Mouse (Mus musculus): Measurements from ENCODE around the gene Olfr1340. TPM values are rescaled to one million over a fixed set of nuclear protein-coding genes. Genes with fewer than 3 reads are reported as not detected.

The Olfr1340 gene
- polyA plus RNA-seq, 1 experiment = not detected

DNA sequence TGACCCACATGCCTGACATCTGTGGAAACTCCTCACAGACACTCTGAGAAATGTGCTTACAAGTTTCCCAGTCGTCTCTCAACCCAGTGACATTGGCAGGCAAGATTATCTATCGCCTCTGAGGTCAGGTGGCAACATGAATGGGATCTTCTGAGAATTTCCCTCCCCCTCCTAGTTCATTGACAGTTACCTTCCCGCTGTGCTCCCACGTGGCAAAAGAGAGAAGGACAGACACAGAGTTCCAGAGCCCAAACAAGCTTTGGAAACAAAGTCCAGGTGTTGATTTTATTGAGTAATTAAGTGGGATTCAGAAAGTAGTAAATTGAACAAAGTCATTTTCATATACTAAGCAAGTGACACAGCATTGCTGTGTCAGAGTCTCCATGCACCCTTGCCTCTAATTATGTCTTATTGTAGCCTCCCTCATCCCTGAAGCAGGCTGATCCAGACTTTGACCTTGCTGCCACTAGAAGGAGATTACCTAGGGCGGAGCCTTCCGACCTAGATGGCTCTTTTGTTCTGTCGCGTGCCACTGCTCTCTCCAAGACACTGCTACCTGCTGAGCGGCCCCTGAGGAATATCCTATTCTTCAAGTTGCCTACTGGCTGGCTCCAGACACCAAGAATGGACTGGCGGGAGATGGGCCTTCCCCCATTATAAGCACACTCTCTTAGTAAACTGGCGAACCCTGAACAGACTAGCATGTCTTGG is 21.2 kb downstream of the Olfr1340 start:
- no peak overlapping the region for H3K4me3 ChIP-seq (ENCODE audit: insufficient read depth, low read length)
- no peak for TF ChIP-seq CTCF (IDR thresholded peaks at IDR 0.05; ENCODE audit: extremely low read depth, insufficient read depth, low read length)
- TF ChIP-seq POLR2A (IDR thresholded peaks at IDR 0.05; ENCODE audit: extremely low read depth, insufficient read depth, low read length) = no peak

DNA sequence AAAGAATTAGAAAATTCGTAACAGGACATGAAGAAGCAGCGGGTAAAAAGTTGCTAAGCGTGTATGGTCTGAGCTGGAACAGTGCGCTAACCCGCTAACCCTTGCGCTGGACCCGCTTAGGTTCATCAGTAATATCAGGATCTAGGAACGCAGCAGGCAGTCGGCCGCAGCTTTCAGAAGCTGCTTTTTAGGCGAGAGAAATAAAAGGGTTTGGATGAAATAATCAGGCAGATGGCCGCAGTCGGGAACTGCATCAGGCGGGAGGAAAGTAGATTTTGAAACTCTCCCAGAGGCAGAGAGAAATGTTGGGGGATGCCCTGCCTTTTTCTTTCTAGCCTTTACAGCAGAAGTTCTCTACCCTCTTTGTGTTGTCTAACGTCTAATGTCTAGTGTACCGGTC is 21.9 kb downstream of the Olfr1340 start:
- H3K27ac ChIP-seq (ENCODE audit: insufficient read depth, low read length) = no peak overlapping the region
- no peaks in the 10 kb centered on the region for H3K4me1 ChIP-seq (ENCODE audit: control insufficient read depth, insufficient read depth, low read length)
- no peak overlapping the region for H3K4me3 ChIP-seq (ENCODE audit: insufficient read depth, low read length)
- TF ChIP-seq CTCF (IDR thresholded peaks at IDR 0.05; ENCODE audit: extremely low read depth, insufficient read depth, low read length) = no peak
- no peak for TF ChIP-seq POLR2A (IDR thresholded peaks at IDR 0.05; ENCODE audit: extremely low read depth, insufficient read depth, low read length)

More for the DNA sequence above, 21.2 kb downstream of the Olfr1340 start:
- H3K27ac ChIP-seq (ENCODE audit: insufficient read depth, low read length) = no peak overlapping the region
- no peaks in the 10 kb centered on the region for H3K4me1 ChIP-seq (ENCODE audit: control insufficient read depth, insufficient read depth, low read length)

DNA sequence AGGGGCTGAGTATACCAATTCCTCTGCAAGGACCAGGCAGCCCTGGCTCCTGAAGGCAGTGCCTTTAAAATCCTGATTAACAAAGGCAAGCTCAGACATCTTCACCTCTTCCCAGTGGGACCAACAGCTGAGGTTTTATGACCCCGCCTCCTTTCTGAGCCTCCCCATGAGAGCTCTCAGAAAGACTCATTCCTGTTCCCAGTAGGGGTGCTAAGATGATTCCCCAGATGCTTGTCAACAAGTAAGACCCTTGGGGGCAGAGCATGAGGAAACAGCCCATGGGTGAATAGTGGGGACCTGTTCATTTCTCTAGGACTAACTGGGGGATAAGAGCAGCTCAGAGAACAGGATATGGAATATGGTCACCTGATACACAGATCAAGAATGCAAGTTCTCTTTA is 38.7 kb downstream of the Olfr1340 start, which contains the start of gene Olfr1338:
TSS of gene Olfr1338 (minus strand) at position 101 of the 400 bp plus-strand sequence.
- Histone ChIP-seq H3K27ac (ENCODE audit: insufficient read depth, low read length) (no peak within 1 kb of the TSS), H3K4me3 (ENCODE audit: insufficient read depth, low read length) (no peak within 1 kb of the TSS), H3K4me1 (ENCODE audit: control insufficient read depth, insufficient read depth, low read length) (no peaks in the 10 kb centered on the region)
- TF ChIP-seq POLR2A (IDR thresholded peaks at IDR 0.05; ENCODE audit: extremely low read depth, insufficient read depth, low read length) (no peak), CTCF (IDR thresholded peaks at IDR 0.05; ENCODE audit: extremely low read depth, insufficient read depth, low read length) (no peak)

Other genes with a start within 250 kb of the Olfr1340 start
- gene Tie1, start 230.1 kb upstream of the Olfr1340 start, polyA plus RNA-seq (2012; rRNA removed) = 12.8 and 13.2 TPM in 2 replicates
- gene 2610528J11Rik, start 193.1 kb upstream of the Olfr1340 start, polyA plus RNA-seq (2012; rRNA removed) = 0.19 TPM in 1 of 2 replicates, not detected in the other
- gene Tmem125, start 176.1 kb upstream of the Olfr1340 start, polyA plus RNA-seq (2012; rRNA removed) = 23.7 and 27.7 TPM in 2 replicates
- 0.32 and 0.56 TPM in 2 replicates for gene Cfap57, start 99.4 kb upstream of the Olfr1340 start, polyA plus RNA-seq (2012; rRNA removed)
- gene Ebna1bp2, start 99.3 kb upstream of the Olfr1340 start, polyA plus RNA-seq (2012; rRNA removed) = 53.1 and 54.8 TPM in 2 replicates
- gene Olfr62, start 61.2 kb upstream of the Olfr1340 start, polyA plus RNA-seq (2012; rRNA removed) = not detected in 2 replicates
- gene Olfr1342, start 27.4 kb upstream of the Olfr1340 start, polyA plus RNA-seq (2012; rRNA removed) = not detected in 2 replicates
- gene Olfr1341, start 16.6 kb upstream of the Olfr1340 start, polyA plus RNA-seq (2012; rRNA removed) = not detected in 2 replicates
- gene Olfr1339, start 12.0 kb downstream of the Olfr1340 start, polyA plus RNA-seq (2012; rRNA removed) = not detected in 2 replicates
- not detected in 2 replicates for gene Olfr1338, start 38.6 kb downstream of the Olfr1340 start, polyA plus RNA-seq (2012; rRNA removed)
- gene Olfr1337, start 62.4 kb downstream of the Olfr1340 start, polyA plus RNA-seq (2012; rRNA removed) = not detected in 2 replicates
- gene Olfr1335, start 89.8 kb downstream of the Olfr1340 start, polyA plus RNA-seq (2012; rRNA removed) = not detected in 2 replicates
- not detected in 2 replicates for gene Olfr1333, start 116.1 kb downstream of the Olfr1340 start, polyA plus RNA-seq (2012; rRNA removed)
- gene Olfr1331, start 144.5 kb downstream of the Olfr1340 start, polyA plus RNA-seq (2012; rRNA removed) = not detected in 2 replicates
- not detected in 2 replicates for gene Olfr1330, start 168.5 kb downstream of the Olfr1340 start, polyA plus RNA-seq (2012; rRNA removed)
- not detected in 2 replicates for gene Olfr1329, start 197.3 kb downstream of the Olfr1340 start, polyA plus RNA-seq (2012; rRNA removed)
- not detected in 2 replicates for gene Olfr1328, start 218.5 kb downstream of the Olfr1340 start, polyA plus RNA-seq (2012; rRNA removed)
- 0.10 and 0.17 TPM in 2 replicates for gene Lao1, start 241.4 kb downstream of the Olfr1340 start, polyA plus RNA-seq (2012; rRNA removed)